Mouse (Mus musculus) heart, embryonic 16.5 days (tissue): ENCODE measurements around the gene Gm20219. TPM values are rescaled to one million over a fixed set of nuclear protein-coding genes. Genes with fewer than 3 reads are reported as not detected.
A peak's percentile ranks its signal among the peaks of the same experiment; 100 is the strongest.

Experiments
- ATAC-seq: fragments of 200-750 bp; cut with Nextera tagmentation; replicated peaks from 2 replicates; pipeline ENCODE4 v1.8.0; 2017; ENCODE audit warnings: moderate number of reproducible peaks; ENCODE audit not compliant: insufficient read depth, low FRiP score; ENCODE audit errors: extremely low read depth
- H3K27ac ChIP-seq: fragments of 300-500 bp; sonication (generic); 2 replicates; pipeline ENCODE4 v1.5.1; 2014; ENCODE audit warnings: mild to moderate bottlenecking, low read length, control low read depth, moderate library complexity
- H3K27me3 ChIP-seq: fragments of 300-500 bp; sonication (generic); 2 replicates; pipeline ENCODE4 v1.6.1; 2014; ENCODE audit warnings: low read length, mixed read lengths; ENCODE audit not compliant: control insufficient read depth, insufficient read depth
- H3K36me3 ChIP-seq: fragments of 300-500 bp; sonication (generic); 2 replicates; pipeline ENCODE4 v1.6.1; 2014; ENCODE audit not compliant: control insufficient read depth, insufficient read depth
- H3K4me1 ChIP-seq: fragments of 300-500 bp; sonication (generic); 2 replicates; pipeline ENCODE4 v1.6.1; 2014; ENCODE audit warnings: low read length, mixed read lengths; ENCODE audit not compliant: control insufficient read depth, insufficient read depth
- H3K4me2 ChIP-seq: fragments of 300-500 bp; sonication (generic); 2 replicates; pipeline ENCODE4 v1.6.1; 2014; ENCODE audit warnings: low read depth, mild to moderate bottlenecking, control low read depth, low read length
- H3K4me3 ChIP-seq: fragments of 300-500 bp; sonication (generic); 2 replicates; pipeline ENCODE4 v1.5.1; 2014; ENCODE audit warnings: mild to moderate bottlenecking, control low read depth, low read length
- H3K9ac ChIP-seq: fragments of 300-500 bp; sonication (generic); 2 replicates; pipeline ENCODE4 v1.6.1; 2014; ENCODE audit warnings: low read length, control low read depth
- H3K9me3 ChIP-seq: fragments of 300-500 bp; sonication (generic); replicated peaks from 2 replicates; pipeline ENCODE4 v1.6.1; 2016; ENCODE audit warnings: low read length; ENCODE audit not compliant: control insufficient read depth
- WGBS: fragments of 180-500 bp; shearing (Covaris S2); extraction: QIAGEN DNeasy Blood & Tissue Kit; methylation state at CpG from one replicate; pipeline ENCODE4 v1.1.7; 2014; 5-methylcytosine and 5-hydroxymethylcytosine counted together
- polyA plus RNA-seq: library from polyadenylated mRNA; unstranded; fragments of >200 nt; fragmentation: Nextera tagmentation; extraction: Ambion mirVana; gene quantifications from 2 replicates; pipeline ENCODE4 v1.2.1, GENCODE M21; 2015

Gene Gm20219
- polyA plus RNA-seq, result 0.62 and 1.2 TPM in 2 replicates

GRCm38 (mm10) chr17:56554122-56554551, at the start of gene Gm20219:
Gm20219 (minus strand) TSS chr17:56554387.
- no peak within 1 kb of the TSS for H3K4me3 ChIP-seq
- no peaks in the 10 kb centered on the region for H3K9me3 ChIP-seq
- H3K4me1 ChIP-seq, result no peaks in the 10 kb centered on the region
- no peak for ATAC-seq
- 66% methylated on average over 20 of the region's 20 CpGs for WGBS
- no peak within 1 kb of the TSS for H3K4me2 ChIP-seq
- no peak within 1 kb of the TSS for H3K27ac ChIP-seq
- no peaks in the 10 kb centered on the region for H3K27me3 ChIP-seq
- H3K36me3 ChIP-seq, result no peaks in the 10 kb centered on the region
- no peak within 1 kb of the TSS for H3K9ac ChIP-seq

DNA sequence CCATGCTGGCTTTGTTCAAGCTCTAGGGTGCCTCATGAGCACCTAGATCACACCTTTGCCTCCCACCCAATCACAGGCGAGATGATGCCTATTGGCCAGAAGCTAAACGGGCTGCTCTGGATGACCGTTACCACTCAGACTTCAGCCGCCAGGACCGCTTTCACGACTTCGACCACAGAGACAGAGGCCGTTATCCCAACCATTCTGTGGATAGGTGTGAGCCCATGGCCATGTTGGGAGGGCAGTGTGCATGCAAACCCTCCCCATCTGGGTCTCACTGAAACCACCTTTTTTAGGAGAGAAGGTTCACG, 49.8 kb upstream of the Gm20219 start:
- no peak overlapping the region for H3K4me3 ChIP-seq
- no peak for ATAC-seq

GRCm38 (mm10) chr17:56603186-56604069, 49.2 kb upstream of the Gm20219 start:
- ATAC-seq, result no peak
- 93% methylated on average over 28 of the region's 28 CpGs for WGBS
- H3K4me1 ChIP-seq, result peaks cover 5% of the 10 kb centered on the region
- no peaks in the 10 kb centered on the region for H3K9me3 ChIP-seq
- no peak overlapping the region for H3K27ac ChIP-seq
- no peak overlapping the region for H3K9ac ChIP-seq
- no peak overlapping the region for H3K4me3 ChIP-seq
- H3K36me3 ChIP-seq, result peaks cover 80% of the 10 kb centered on the region
- no peaks in the 10 kb centered on the region for H3K27me3 ChIP-seq
- H3K4me2 ChIP-seq, result no peak overlapping the region

More for the DNA sequence above, 49.8 kb upstream of the Gm20219 start:
- H3K36me3 ChIP-seq, result peaks cover 80% of the 10 kb centered on the region
- no peaks in the 10 kb centered on the region for H3K27me3 ChIP-seq
- no peak overlapping the region for H3K9ac ChIP-seq
- H3K27ac ChIP-seq, result no peak overlapping the region
- H3K4me2 ChIP-seq, result no peak overlapping the region
- peaks cover 10% of the 10 kb centered on the region for H3K4me1 ChIP-seq
- H3K9me3 ChIP-seq, result no peaks in the 10 kb centered on the region
- WGBS, result 87% methylated on average over 9 of the region's 9 CpGs

- Histone ChIP-seq H3K4me1 (no peaks in the 10 kb centered on the region), H3K9me3 (no peaks in the 10 kb centered on the region), H3K27ac (no peak overlapping the region), H3K27me3 (no peaks in the 10 kb centered on the region), H3K9ac (no peak overlapping the region), H3K4me2 (no peak overlapping the region), H3K4me3 (no peak overlapping the region), H3K36me3 (peaks cover 72% of the 10 kb centered on the region)
- 74% methylated on average over 8 of the region's 8 CpGs for WGBS
- no peak for ATAC-seq
These were observed 39.5 kb upstream of the Gm20219 start for GRCm38 (mm10) chr17:56593527-56594271.

DNA sequence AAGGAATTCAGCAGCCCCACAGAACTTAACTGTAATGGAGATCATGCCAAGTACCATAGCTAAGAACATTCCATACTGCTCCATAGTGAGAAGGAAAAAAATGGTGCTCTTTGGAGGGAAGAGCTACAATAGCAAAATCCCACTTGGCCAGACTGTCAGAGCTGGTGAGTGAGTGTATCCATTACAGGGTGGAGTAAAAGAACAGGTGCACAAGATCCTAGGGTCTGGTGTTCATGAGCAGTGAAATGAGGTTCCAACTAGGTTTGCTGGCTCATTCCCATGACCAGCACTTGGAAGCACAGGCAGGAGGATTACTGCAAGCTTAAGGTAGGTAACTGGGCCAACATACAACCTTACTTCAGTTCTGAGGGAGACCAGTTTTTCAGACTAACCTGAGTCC, 38.4 kb upstream of the Gm20219 start:
- Histone ChIP-seq H3K4me1 (peaks cover 3% of the 10 kb centered on the region; the same call in 1 of the 2 replicates), H3K27ac (no peak overlapping the region), H3K9me3 (no peaks in the 10 kb centered on the region), H3K4me2 (no peak overlapping the region), H3K27me3 (no peaks in the 10 kb centered on the region), H3K4me3 (no peak overlapping the region), H3K9ac (no peak overlapping the region), H3K36me3 (peaks cover 70% of the 10 kb centered on the region)
- ATAC-seq, result no peak

GRCm38 (mm10) chr17:56588921-56589320, 34.7 kb upstream of the Gm20219 start:
- no peak overlapping the region for H3K4me3 ChIP-seq
- no peak overlapping the region for H3K27ac ChIP-seq
- H3K27me3 ChIP-seq, result no peaks in the 10 kb centered on the region
- 93% methylated on average over 4 of the region's 4 CpGs for WGBS
- H3K4me2 ChIP-seq, result no peak overlapping the region
- H3K36me3 ChIP-seq, result peaks cover 50% of the 10 kb centered on the region
- peaks cover 20% of the 10 kb centered on the region for H3K4me1 ChIP-seq
- H3K9ac ChIP-seq, result no peak overlapping the region
- ATAC-seq, result no peak
- H3K9me3 ChIP-seq, result no peaks in the 10 kb centered on the region

GRCm38 (mm10) chr17:56587773-56588172, 33.6 kb upstream of the Gm20219 start:
- Histone ChIP-seq H3K27ac (no peak overlapping the region), H3K27me3 (no peaks in the 10 kb centered on the region), H3K36me3 (peaks cover 41% of the 10 kb centered on the region), H3K9me3 (no peaks in the 10 kb centered on the region), H3K4me2 (no peak overlapping the region), H3K4me1 (peaks cover 28% of the 10 kb centered on the region), H3K9ac (no peak overlapping the region), H3K4me3 (no peak overlapping the region)
- ATAC-seq, result no peak
- 65% methylated on average over 1 of the region's 1 CpGs for WGBS

GRCm38 (mm10) chr17:56585171-56585821, 31.1 kb upstream of the Gm20219 start:
- ATAC-seq, result no peak
- WGBS, result under 1% methylated on average over 61 of the region's 61 CpGs
- peak overlapping the region; percentile 97 for H3K27ac ChIP-seq
- H3K36me3 ChIP-seq, result peaks cover 49% of the 10 kb centered on the region
- peak overlapping the region; percentile 97 for H3K9ac ChIP-seq
- peak overlapping the region; percentile 95 for H3K4me3 ChIP-seq
- H3K9me3 ChIP-seq, result no peaks in the 10 kb centered on the region
- peaks cover 41% of the 10 kb centered on the region for H3K4me1 ChIP-seq
- peak overlapping the region; percentile 91 for H3K4me2 ChIP-seq
- no peaks in the 10 kb centered on the region for H3K27me3 ChIP-seq
